Mouse (Mus musculus): ENCODE data around the gene Scgn. TPM values are rescaled to one million over a fixed set of nuclear protein-coding genes. Genes with fewer than 3 reads are reported as not detected.

Scgn gene
- total and polyA plus RNA-seq, 3 experiments, result not detected

- Histone ChIP-seq H3K36me3 (ENCODE audit: control insufficient read depth in 1 of 2, insufficient read depth in 2 of 2, low read length in 2 of 2) (no peaks in the 10 kb centered on the region), H3K9ac (ENCODE audit: control insufficient read depth, low read depth, low read length, poor library complexity, severe bottlenecking) (no peak within 1 kb of the TSS), H3K27ac (ENCODE audit: control insufficient read depth, low read depth, low read length) (no peak within 1 kb of the TSS), H3K27me3 (ENCODE audit: control insufficient read depth in 1 of 2, insufficient read depth in 2 of 2, low read length in 2 of 2) (peaks cover 0 to 14% of the 10 kb centered on the region in 2 experiments), H3K79me2 (ENCODE audit: control insufficient read depth, insufficient read depth, low read length, poor library complexity) (no peaks in the 10 kb centered on the region), H3K4me3 (ENCODE audit: control insufficient read depth in 1 of 2, insufficient read depth in 1 of 2, low read depth in 2 of 2, low read length in 2 of 2) (no peak within 1 kb of the TSS), H3K4me1 (ENCODE audit: control insufficient read depth in 1 of 2, insufficient read depth in 2 of 2, low read length in 2 of 2) (no peaks in the 10 kb centered on the region), H3K9me3 (replicated peaks; ENCODE audit: insufficient read depth, low read length) (no peaks in the 10 kb centered on the region)
- peak; percentile 62 for DNase-seq (ENCODE audit: low read depth, low spot score)
- no peak for TF ChIP-seq MEF2A (IDR thresholded peaks at IDR 0.05; ENCODE audit: extremely low read depth, insufficient replicate concordance, low read depth, low read length, poor library complexity, severe bottlenecking)
- no peak for TF ChIP-seq CTCF (IDR thresholded peaks at IDR 0.05 in 2 of 3, conservative IDR thresholded peaks at IDR 0.05 in 1 of 3; ENCODE audit: control insufficient read depth in 1 of 3, insufficient read depth in 1 of 3, low read depth in 2 of 3, low read length in 3 of 3, poor library complexity in 1 of 3, severe bottlenecking in 1 of 3)
- no peak for TF ChIP-seq CHD1 (IDR thresholded peaks at IDR 0.05; ENCODE audit: low read depth, low read length)
- no peak for TF ChIP-seq ELF1 (IDR thresholded peaks at IDR 0.05; ENCODE audit: low read depth, low read length)
- no peak for TF ChIP-seq MXI1 (IDR thresholded peaks at IDR 0.05; ENCODE audit: low read depth, low read length)
- TF ChIP-seq KAT2A (conservative IDR thresholded peaks at IDR 0.05; ENCODE audit: low read depth, low read length), result no peak
- no peak for TF ChIP-seq GABPA (IDR thresholded peaks at IDR 0.05; ENCODE audit: low read depth, low read length)
- TF ChIP-seq JUND (IDR thresholded peaks at IDR 0.05; ENCODE audit: low read depth, low read length), result no peak
- no peak for TF ChIP-seq NELFE (IDR thresholded peaks at IDR 0.05; ENCODE audit: low read depth, low read length)
- no peak for TF ChIP-seq ETS1 (IDR thresholded peaks at IDR 0.05; ENCODE audit: low read depth, low read length)
- TF ChIP-seq SMC3 (IDR thresholded peaks at IDR 0.05; ENCODE audit: low read depth, low read length), result no peak
- TF ChIP-seq CHD2 (IDR thresholded peaks at IDR 0.05; ENCODE audit: low read length), result no peak
- no peak for TF ChIP-seq RAD21 (IDR thresholded peaks at IDR 0.05; ENCODE audit: low read depth, low read length)
- no peak for TF ChIP-seq TAL1 (IDR thresholded peaks at IDR 0.05; ENCODE audit: low read length)
- TF ChIP-seq POLR2AphosphoS2 (IDR thresholded peaks at IDR 0.05; ENCODE audit: low read length), result no peak
- TF ChIP-seq MYB (IDR thresholded peaks at IDR 0.05; ENCODE audit: low read depth, low read length), result no peak
- no peak for TF ChIP-seq MAFK (IDR thresholded peaks at IDR 0.05; ENCODE audit: borderline replicate concordance, low read depth, low read length)
- TF ChIP-seq POLR2AphosphoS5 (IDR thresholded peaks at IDR 0.05; ENCODE audit: borderline replicate concordance, low read depth, low read length), result no peak
- TF ChIP-seq HCFC1 (IDR thresholded peaks at IDR 0.05; ENCODE audit: low read depth, low read length), result no peak
- no peak for TF ChIP-seq MAX (IDR thresholded peaks at IDR 0.05; ENCODE audit: low read length)
These were observed 57.4 kb downstream of the Scgn start, which contains the start of gene Hist1h2ba for GRCm38 (mm10) chr13:23933421-23934210. TSS of gene Hist1h2ba (minus strand) at chr13:23934156.

DNA sequence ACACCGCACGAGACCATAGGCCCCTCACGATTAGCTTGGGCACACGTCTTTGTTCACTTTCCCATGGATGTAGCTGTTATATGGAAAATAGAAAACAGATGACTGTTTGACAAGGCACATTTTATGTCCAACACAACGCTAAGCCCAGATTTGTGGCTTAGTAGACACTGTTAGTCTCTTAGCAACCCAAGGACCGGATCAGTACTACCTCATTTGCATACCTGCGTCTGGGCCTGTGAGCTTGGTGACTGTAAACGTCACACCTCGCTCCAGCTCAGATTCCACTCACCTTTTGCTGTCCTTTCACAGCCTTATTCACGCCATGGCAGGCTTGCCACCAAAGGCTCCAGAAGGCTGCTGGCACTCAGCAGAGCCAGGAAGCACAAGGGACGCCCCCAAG is 60.1 kb downstream of the Scgn start:
- H3K27me3 ChIP-seq (ENCODE audit: control insufficient read depth in 1 of 2, insufficient read depth in 2 of 2, low read length in 2 of 2), result peaks cover 0 to 7% of the 10 kb centered on the region in 2 experiments; a peak in 3 of 4 replicates
- no peaks in the 10 kb centered on the region for H3K9me3 ChIP-seq (replicated peaks; ENCODE audit: insufficient read depth, low read length)
- H3K36me3 ChIP-seq (ENCODE audit: control insufficient read depth in 1 of 2, insufficient read depth in 2 of 2, low read length in 2 of 2), result no peaks in the 10 kb centered on the region
- no peaks in the 10 kb centered on the region for H3K4me1 ChIP-seq (ENCODE audit: control insufficient read depth in 1 of 2, insufficient read depth in 2 of 2, low read length in 2 of 2)
- no peak overlapping the region for H3K9ac ChIP-seq (ENCODE audit: control insufficient read depth, low read depth, low read length, poor library complexity, severe bottlenecking)
- no peak overlapping the region for H3K27ac ChIP-seq (ENCODE audit: control insufficient read depth, low read depth, low read length)
- TF ChIP-seq E2F4 (IDR thresholded peaks at IDR 0.05; ENCODE audit: borderline replicate concordance, low read depth, low read length) (no peak), POLR2AphosphoS5 (IDR thresholded peaks at IDR 0.05; ENCODE audit: borderline replicate concordance, low read depth, low read length) (no peak), CHD1 (IDR thresholded peaks at IDR 0.05; ENCODE audit: low read depth, low read length) (no peak), SIN3A (IDR thresholded peaks at IDR 0.05; ENCODE audit: low read length) (no peak), ZMIZ1 (IDR thresholded peaks at IDR 0.05; ENCODE audit: low read depth, low read length) (no peak), MAX (IDR thresholded peaks at IDR 0.05; ENCODE audit: low read length) (no peak), JUND (IDR thresholded peaks at IDR 0.05; ENCODE audit: low read depth, low read length) (no peak), CTCF (IDR thresholded peaks at IDR 0.05 in 2 of 3, conservative IDR thresholded peaks at IDR 0.05 in 1 of 3; ENCODE audit: control insufficient read depth in 1 of 3, insufficient read depth in 1 of 3, low read depth in 2 of 3, low read length in 3 of 3, poor library complexity in 1 of 3, severe bottlenecking in 1 of 3) (no peak)
- no peaks in the 10 kb centered on the region for H3K79me2 ChIP-seq (ENCODE audit: control insufficient read depth, insufficient read depth, low read length, poor library complexity)
- DNase-seq (ENCODE audit: low read depth, low spot score), result no peak
- no peak overlapping the region for H3K4me3 ChIP-seq (ENCODE audit: control insufficient read depth in 1 of 2, insufficient read depth in 1 of 2, low read depth in 2 of 2, low read length in 2 of 2)

All from MEL (cell line).